Mouse (Mus musculus) yolk sac, embryonic 10.5 days (tissue): ENCODE results near the gene S1pr4.

Experiments used
- DNase-seq: peaks from one replicate; pipeline ENCODE4 v3.0.0-alpha.2; 2017; ENCODE audit warnings: low spot score

S1pr4 gene

GRCm38 (mm10) chr10:81493601-81494220, 6.2 kb downstream of the S1pr4 start:
- DNase-seq, result no peak

- DNase-seq, result no peak
These were observed 7.2 kb downstream of the S1pr4 start for GRCm38 (mm10) chr10:81492606-81493240.

GRCm38 (mm10) chr10:81491018-81491417, 8.9 kb downstream of the S1pr4 start:
- DNase-seq, result no peak

- no peak for DNase-seq
These were observed 10.0 kb downstream of the S1pr4 start for GRCm38 (mm10) chr10:81489941-81490340.

GRCm38 (mm10) chr10:81488081-81488480, 11.9 kb downstream of the S1pr4 start:
- no peak for DNase-seq

- DNase-seq, result no peak
These were observed 13.4 kb downstream of the S1pr4 start for GRCm38 (mm10) chr10:81486496-81486895.

- DNase-seq, result no peak
These were observed 14.4 kb downstream of the S1pr4 start for GRCm38 (mm10) chr10:81485479-81486018.

GRCm38 (mm10) chr10:81485060-81485449, 14.9 kb downstream of the S1pr4 start:
- no peak for DNase-seq

- no peak for DNase-seq
These were observed 15.4 kb downstream of the S1pr4 start for GRCm38 (mm10) chr10:81484441-81485059.

GRCm38 (mm10) chr10:81483983-81484382, 15.9 kb downstream of the S1pr4 start:
- DNase-seq, result no peak

- DNase-seq, result no peak
These were observed 17.4 kb downstream of the S1pr4 start, which contains the start of gene Celf5 for GRCm38 (mm10) chr10:81482533-81482889. TSS of gene Celf5 (minus strand) at chr10:81482709.

- no peak for DNase-seq
These were observed 18.1 kb downstream of the S1pr4 start for GRCm38 (mm10) chr10:81481605-81482532.

GRCm38 (mm10) chr10:81474461-81474860, 25.5 kb downstream of the S1pr4 start:
- DNase-seq, result no peak

- no peak for DNase-seq
These were observed 26.9 kb downstream of the S1pr4 start for GRCm38 (mm10) chr10:81473003-81473451.

- no peak for DNase-seq
These were observed 27.4 kb downstream of the S1pr4 start for GRCm38 (mm10) chr10:81472403-81473002.

GRCm38 (mm10) chr10:81470454-81470853, 29.5 kb downstream of the S1pr4 start:
- no peak for DNase-seq

GRCm38 (mm10) chr10:81469253-81469652, 30.7 kb downstream of the S1pr4 start:
- no peak for DNase-seq

- DNase-seq, result no peak
These were observed 32.2 kb downstream of the S1pr4 start for GRCm38 (mm10) chr10:81467670-81468235.

- DNase-seq, result no peak
These were observed 33.1 kb downstream of the S1pr4 start for GRCm38 (mm10) chr10:81466881-81467280.

GRCm38 (mm10) chr10:81466066-81466465, 33.9 kb downstream of the S1pr4 start:
- DNase-seq, result no peak

- DNase-seq, result no peak
These were observed 34.7 kb downstream of the S1pr4 start for GRCm38 (mm10) chr10:81465265-81465645.
